In the genomic region with DNA sequence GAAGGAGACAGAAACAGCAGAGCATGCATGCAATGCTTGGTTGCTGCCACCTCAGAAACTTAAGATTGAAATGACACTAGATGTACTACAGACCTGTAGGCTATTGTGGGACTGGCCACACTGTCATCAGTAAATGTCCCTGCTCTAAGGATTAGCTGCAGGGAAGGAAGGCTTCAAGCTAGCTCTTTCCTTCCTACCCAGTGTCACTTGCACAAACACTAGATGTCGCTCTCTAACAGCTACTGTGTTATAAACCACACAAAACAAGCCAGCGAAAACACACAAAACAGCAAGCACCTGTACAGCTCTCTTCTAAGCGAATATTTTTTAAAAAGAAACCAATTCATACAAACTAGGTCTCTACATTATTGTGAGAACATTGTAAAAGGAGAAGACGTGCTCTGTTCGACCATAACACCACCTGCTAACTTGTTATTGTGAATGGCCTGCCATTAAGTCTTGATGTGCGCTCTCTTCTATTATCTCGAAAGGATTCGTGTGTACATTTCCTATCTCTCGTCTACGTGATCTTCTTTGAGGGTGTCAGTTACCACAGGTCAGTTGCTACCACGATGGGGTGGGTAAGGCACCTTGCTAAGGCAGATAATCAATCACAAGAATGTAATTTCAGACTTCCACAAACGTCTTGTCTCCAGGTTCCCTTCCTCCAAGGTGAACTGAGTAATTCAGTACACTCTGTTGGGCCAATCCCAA, we compare ENCODE assay signal across 9 mouse cellular contexts. TPM values are rescaled to one million over a fixed set of nuclear protein-coding genes. Genes with fewer than 3 reads are reported as not detected.
A peak's percentile ranks its signal among the peaks of the same experiment; 100 is the strongest.
DNase-seq lines count a peak whose midpoint lies in the region; ATAC-seq lines count a peak whose summit lies in the region.
"Had no signal": no experiment of that assay in that cellular context is flagged by ENCODE, and none has a peak within 500 bp of the region (broad histone marks: within the 10 kb centered on the region; RNA-seq: fewer than 3 reads in every experiment).

No protein-coding gene starts in this region.

- H3K4me1 ChIP-seq in midbrain, embryonic 12.5 days: 0 out of 2 replicates have a peak, but pooled peaks cover 3% of the 10 kb centered on the region

- no peak overlapping the region for H3K4me3 ChIP-seq in midbrain, embryonic 12.5 days
- H3K4me3 ChIP-seq: megakaryocyte, embryonic 14.5 days had no signal

- no peaks in the 10 kb centered on the region for H3K27me3 ChIP-seq in midbrain, embryonic 12.5 days
- H3K27me3 ChIP-seq: megakaryocyte, embryonic 14.5 days had no signal

- DNase-seq in adrenal gland, adult (ENCODE audit: inconsistent age in 2 of 2, low spot score in 1 of 2): peak; percentile 26 to 78
- DNase-seq in adrenal gland, postnatal 4 days (ENCODE audit: low spot score in 2 of 2): no peak
- DNase-seq in right cerebral cortex, postnatal 10 days (ENCODE audit: low spot score in 2 of 2): peak; percentile 43 to 46
- DNase-seq in right cerebral cortex, postnatal 36 days (ENCODE audit: low spot score in 2 of 2): no peak
- peak; percentile 42 for DNase-seq in layer of hippocampus, adult 9-10 months (ENCODE audit: low spot score)
- DNase-seq in urinary bladder, adult 18-20 months (ENCODE audit: low spot score in 2 of 2): no peak

- no peak overlapping the region for H3K27ac ChIP-seq in midbrain, embryonic 12.5 days (replicated peaks)

- no peak overlapping the region for H3K4me2 ChIP-seq in midbrain, embryonic 12.5 days (replicated peaks)

- H3K36me3 ChIP-seq in midbrain, embryonic 12.5 days: no peaks in the 10 kb centered on the region

- no peak overlapping the region for H3K9ac ChIP-seq in midbrain, embryonic 12.5 days (replicated peaks)

- H3K9me3 ChIP-seq in midbrain, embryonic 12.5 days: no peaks in the 10 kb centered on the region
- H3K9me3 ChIP-seq: megakaryocyte, embryonic 14.5 days had no signal

- WGBS in midbrain, embryonic 12.5 days: 58% methylated on average over 12 of the region's 12 CpGs

- ATAC-seq in granulocyte monocyte progenitor cell, adult 5-6 weeks (replicated peaks; ENCODE audit: poor library complexity, severe bottlenecking): peak; percentile 46
- ATAC-seq in midbrain, embryonic 12.5 days (ENCODE audit: low FRiP score, low read depth): 0 out of 2 replicates have a peak, but pooled peaks have one; percentile 60

RNA-seq across cellular contexts. Expression of a gene that starts 42.3 kb away (rescaled TPM):
- 10 to 100 TPM; 17.0 to 20.6 TPM for total RNA-seq in adrenal gland, postnatal 4 days (2021)
- 11.9 and 13.4 TPM in 2 replicates for total RNA-seq in granulocyte monocyte progenitor cell, adult 5-6 weeks (2014; fragmentation: Nextera tagmentation)
- 10.6 TPM in 2 replicates for total RNA-seq in granulocyte monocyte progenitor cell, adult 5-6 weeks (2017)
- polyA plus RNA-seq in midbrain, embryonic 12.5 days (2016; fragmentation: Nextera tagmentation; extraction: Ambion mirVana): 14.2 and 14.4 TPM in 2 replicates

Comparison
In these comparisons a context has a peak if more than half of its experiments do, and no peak if none do; other contexts are left out.
1. DNase-seq: peak in adrenal gland, adult (2 of 2), right cerebral cortex, postnatal 10 days (2 of 2) and layer of hippocampus, adult 9-10 months (single experiment); none in adrenal gland, postnatal 4 days (0 of 2), right cerebral cortex, postnatal 36 days (0 of 2) and urinary bladder, adult 18-20 months (0 of 2).